Mouse (Mus musculus) C2C12 (cell line): ENCODE measurements around the gene Clasrp.

Experiments used
- CTCF ChIP-seq: IDR thresholded peaks from one replicate; pipeline ENCODE4 v1.5.1; 2011; ENCODE audit not compliant: control insufficient read depth, insufficient read depth, insufficient read length
- MAX ChIP-seq: IDR thresholded peaks from one replicate; pipeline ENCODE4 v1.6.1; 2011; ENCODE audit warnings: mild to moderate bottlenecking, control low read depth
- MYOG ChIP-seq: IDR thresholded peaks from one replicate; pipeline ENCODE4 v1.6.1; 2011; ENCODE audit not compliant: control insufficient read depth, insufficient read length; ENCODE audit errors: extremely low read depth

DNA sequence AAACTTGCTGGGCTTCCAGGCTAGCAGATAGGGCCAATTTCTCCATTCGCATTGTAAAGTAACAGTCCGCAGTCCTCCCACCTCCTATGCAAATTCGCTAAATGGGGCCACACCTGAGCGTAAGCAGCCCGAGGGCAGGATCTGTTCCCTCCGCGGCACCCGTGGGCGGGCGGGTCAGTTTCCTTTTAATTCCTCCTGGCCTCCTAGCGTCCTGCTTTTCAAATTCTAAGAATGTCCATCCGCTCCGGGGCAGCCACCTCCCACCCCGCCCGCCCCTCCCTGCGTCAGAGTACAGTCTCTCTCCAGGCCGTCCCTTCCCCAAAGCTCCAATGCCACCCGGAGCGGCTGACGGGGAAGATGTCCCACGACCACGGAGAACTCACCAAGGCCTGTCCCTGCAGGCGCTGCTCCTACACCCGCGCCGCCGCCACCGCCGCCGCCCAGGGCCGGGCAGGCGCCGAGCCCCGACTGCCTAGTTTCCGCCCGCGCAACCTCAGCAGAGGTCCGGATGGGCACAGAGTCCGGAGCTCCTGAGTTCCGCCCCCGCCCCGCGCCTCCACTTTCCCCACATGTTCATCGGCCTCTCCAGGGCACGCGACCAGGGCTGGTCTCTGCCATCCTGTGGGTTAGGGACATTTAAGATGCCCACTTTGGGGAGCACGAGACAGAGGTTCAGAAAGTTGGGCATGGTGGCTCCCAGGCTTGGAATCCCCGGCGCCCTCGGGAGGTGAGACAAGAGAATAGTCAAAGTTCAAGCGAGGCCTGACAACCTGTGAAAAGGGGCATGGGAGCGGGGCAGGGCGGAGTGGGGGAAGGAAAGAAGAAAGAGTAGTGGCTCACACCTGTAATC lies 31.1 kb downstream of the Clasrp start:
- no peak for TF ChIP-seq CTCF
- no peak for TF ChIP-seq MAX
- no peak for TF ChIP-seq MYOG
